Mouse (Mus musculus): ENCODE results near the gene Gm11146.

DNA sequence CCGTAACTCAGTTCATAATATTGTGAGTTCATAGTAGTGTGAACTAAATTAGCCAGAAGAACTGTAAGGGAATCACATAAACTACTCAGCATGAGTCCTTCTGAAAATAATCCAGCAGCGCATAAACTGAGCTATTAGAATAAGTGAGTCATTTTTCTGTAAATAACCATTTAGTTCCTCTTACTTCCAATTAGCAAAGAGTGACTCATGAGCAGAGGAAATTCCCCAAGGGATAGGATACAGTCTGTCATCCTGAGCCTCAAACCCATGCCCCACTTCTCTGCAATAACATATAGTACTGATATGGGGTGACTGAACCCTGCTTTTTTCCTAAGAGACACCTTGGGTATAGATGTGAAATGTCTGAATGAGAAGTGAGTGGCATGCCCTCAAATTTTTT, 687 bp upstream of the Gm11146 start:
- TF ChIP-seq POLR2A (IDR thresholded peaks at IDR 0.05; ENCODE audit: extremely low read depth, insufficient read depth, low read length), result no peak
- no peak for TF ChIP-seq CTCF (IDR thresholded peaks at IDR 0.05; ENCODE audit: low read depth, low read length)

Data from liver, adult 2 months (tissue).